Mouse (Mus musculus) lung, postnatal 0 days (tissue): ENCODE measurements at regions not wholly inside any gene's neighbourhood (a gene's known extent, or its start where the extent isn't known, plus 50 kb on each side); places are given as distances from the start of the nearest gene placed in this dataset.

ENCODE experiments used
- ATAC-seq: fragments of 200-750 bp; cut with Nextera tagmentation; 2 replicates; pipeline ENCODE4 v1.8.0; 2017; ENCODE audit warnings: moderate library complexity
- DNase-seq: peaks from one replicate; pipeline ENCODE4 v3.0.0-alpha.2; 2016; ENCODE audit warnings: low spot score
- H3K27ac ChIP-seq: fragments of 300-500 bp; sonication (generic); 2 replicates; pipeline ENCODE4 v1.5.1; 2014; ENCODE audit warnings: antibody characterized with exemption, mild to moderate bottlenecking, low read length, mixed read lengths
- H3K27me3 ChIP-seq: fragments of 300-500 bp; sonication (generic); replicated peaks from 2 replicates; pipeline ENCODE4 v1.6.1; 2014; ENCODE audit warnings: low read length, mixed read lengths; ENCODE audit not compliant: insufficient read depth
- H3K36me3 ChIP-seq: fragments of 300-500 bp; sonication (generic); 2 replicates; pipeline ENCODE4 v1.6.1; 2014; ENCODE audit warnings: low read length, mixed read lengths; ENCODE audit not compliant: insufficient read depth
- H3K4me1 ChIP-seq: fragments of 300-500 bp; sonication (generic); 2 replicates; pipeline ENCODE4 v1.6.1; 2014; ENCODE audit warnings: antibody characterized with exemption, low read depth, low read length, mixed read lengths; ENCODE audit not compliant: insufficient read depth
- H3K4me2 ChIP-seq: fragments of 300-500 bp; sonication (generic); replicated peaks from 2 replicates; pipeline ENCODE4 v1.6.1; 2014; ENCODE audit warnings: low read depth, mild to moderate bottlenecking, low read length, moderate library complexity, mixed read lengths
- H3K4me3 ChIP-seq: fragments of 300-500 bp; sonication (generic); 2 replicates; pipeline ENCODE4 v1.5.1; 2014; ENCODE audit warnings: low read depth, low read length
- H3K9ac ChIP-seq: fragments of 300-500 bp; sonication (generic); replicated peaks from 2 replicates; pipeline ENCODE4 v1.6.1; 2014; ENCODE audit warnings: low read depth, mild to moderate bottlenecking
- H3K9me3 ChIP-seq: fragments of 300-500 bp; sonication (generic); 2 replicates; pipeline ENCODE4 v1.6.1; 2016; ENCODE audit warnings: low read length, mixed read lengths
- CTCF ChIP-seq: IDR thresholded peaks from 2 replicates; pipeline ENCODE4 v1.5.1; 2016; ENCODE audit warnings: antibody characterized with exemption, mild to moderate bottlenecking
- EP300 ChIP-seq: IDR thresholded peaks from 2 replicates; pipeline ENCODE4 v1.6.1; 2016; ENCODE audit warnings: antibody characterized with exemption, mild to moderate bottlenecking, control low read depth
- WGBS: fragments of 180-500 bp; shearing (Covaris S2); extraction: QIAGEN DNeasy Blood & Tissue Kit; methylation state at CpG from one replicate; pipeline ENCODE4 v1.1.7; 2014; 5-methylcytosine and 5-hydroxymethylcytosine counted together

GRCm38 (mm10) chr9:41402942-41403341, 241.4 kb upstream of the Ubash3b start:
- 77% methylated on average over 3 of the region's 3 CpGs for WGBS
- Histone ChIP-seq H3K9me3 (no peaks in the 10 kb centered on the region), H3K27me3 (no peaks in the 10 kb centered on the region), H3K4me2 (no peak overlapping the region), H3K36me3 (no peaks in the 10 kb centered on the region), H3K4me1 (no peaks in the 10 kb centered on the region), H3K4me3 (no peak overlapping the region), H3K9ac (no peak overlapping the region), H3K27ac (no peak overlapping the region)
- DNase-seq (no peak), ATAC-seq (no peak)
- no peak for TF ChIP-seq EP300
- TF ChIP-seq CTCF: no peak

GRCm38 (mm10) chr9:41400950-41401349, 239.5 kb upstream of the Ubash3b start:
- 78% methylated on average over 6 of the region's 6 CpGs for WGBS
- DNase-seq (no peak), ATAC-seq (no peak)
- no peaks in the 10 kb centered on the region for H3K9me3 ChIP-seq
- TF ChIP-seq CTCF: no peak
- TF ChIP-seq EP300: no peak
- H3K27me3 ChIP-seq: no peaks in the 10 kb centered on the region
- H3K27ac ChIP-seq: no peak overlapping the region
- H3K9ac ChIP-seq: no peak overlapping the region
- no peaks in the 10 kb centered on the region for H3K36me3 ChIP-seq
- H3K4me2 ChIP-seq: no peak overlapping the region
- no peak overlapping the region for H3K4me3 ChIP-seq
- no peaks in the 10 kb centered on the region for H3K4me1 ChIP-seq

GRCm38 (mm10) chr9:41395471-41395870, 234.0 kb upstream of the Ubash3b start:
- DNase-seq: no peak
- 39% methylated on average over 4 of the region's 4 CpGs for WGBS
- no peak for ATAC-seq

GRCm38 (mm10) chr9:41391591-41392320, 230.3 kb upstream of the Ubash3b start:
- H3K4me2 ChIP-seq: no peak overlapping the region
- no peaks in the 10 kb centered on the region for H3K36me3 ChIP-seq
- no peak overlapping the region for H3K27ac ChIP-seq
- no peaks in the 10 kb centered on the region for H3K27me3 ChIP-seq
- no peak overlapping the region for H3K4me3 ChIP-seq
- H3K9me3 ChIP-seq: no peaks in the 10 kb centered on the region
- H3K4me1 ChIP-seq: no peaks in the 10 kb centered on the region
- H3K9ac ChIP-seq: no peak overlapping the region
- WGBS: 45% methylated on average over 6 of the region's 6 CpGs
- TF ChIP-seq CTCF (no peak), EP300 (no peak)
- DNase-seq (no peak), ATAC-seq (no peak)

More at GRCm38 (mm10) chr9:41395471-41395870, 234.0 kb upstream of the Ubash3b start:
- H3K4me1 ChIP-seq: no peaks in the 10 kb centered on the region
- H3K36me3 ChIP-seq: no peaks in the 10 kb centered on the region
- no peak for TF ChIP-seq EP300
- no peak for TF ChIP-seq CTCF
- H3K4me3 ChIP-seq: no peak overlapping the region
- H3K27ac ChIP-seq: no peak overlapping the region
- no peaks in the 10 kb centered on the region for H3K9me3 ChIP-seq
- no peak overlapping the region for H3K4me2 ChIP-seq
- H3K9ac ChIP-seq: no peak overlapping the region
- H3K27me3 ChIP-seq: no peaks in the 10 kb centered on the region

- ATAC-seq (no peak), DNase-seq (no peak)
- H3K4me2 ChIP-seq: no peak overlapping the region
- no peak overlapping the region for H3K27ac ChIP-seq
- TF ChIP-seq CTCF (no peak), EP300 (no peak)
- peaks cover 3% of the 10 kb centered on the region; the same call in 1 of the 2 replicates for H3K4me1 ChIP-seq
- H3K27me3 ChIP-seq: no peaks in the 10 kb centered on the region
- no peak overlapping the region for H3K4me3 ChIP-seq
- no peaks in the 10 kb centered on the region for H3K9me3 ChIP-seq
- H3K9ac ChIP-seq: no peak overlapping the region
- H3K36me3 ChIP-seq: no peaks in the 10 kb centered on the region
- WGBS: 80% methylated on average over 1 of the region's 1 CpGs
Observed at GRCm38 (mm10) chr9:41379283-41379682, 217.8 kb upstream of the Ubash3b start.

- ATAC-seq (no peak), DNase-seq (no peak)
- Histone ChIP-seq H3K27me3 (no peaks in the 10 kb centered on the region), H3K4me1 (peaks cover 3% of the 10 kb centered on the region; the same call in 1 of the 2 replicates), H3K36me3 (no peaks in the 10 kb centered on the region), H3K27ac (no peak overlapping the region), H3K9ac (no peak overlapping the region), H3K4me2 (no peak overlapping the region), H3K4me3 (no peak overlapping the region), H3K9me3 (no peaks in the 10 kb centered on the region)
- WGBS: 80% methylated on average over 10 of the region's 10 CpGs
- TF ChIP-seq EP300: no peak
- TF ChIP-seq CTCF: no peak
Observed at GRCm38 (mm10) chr9:41378627-41379231, 217.2 kb upstream of the Ubash3b start.
